Mouse (Mus musculus) embryonic facial prominence, embryonic 10.5 days (tissue): ENCODE data around the gene Olfr982. TPM values are rescaled to one million over a fixed set of nuclear protein-coding genes. Genes with fewer than 3 reads are reported as not detected.

Experiments
- DNase-seq: peaks from one replicate; pipeline ENCODE4 v3.0.0-alpha.2; 2017; ENCODE audit warnings: low spot score
- H3K27ac ChIP-seq: fragments of 300-500 bp; sonication (generic); replicated peaks from 2 replicates; pipeline ENCODE4 v1.5.1; 2016; ENCODE audit warnings: mild to moderate bottlenecking
- H3K27me3 ChIP-seq: fragments of 300-500 bp; sonication (generic); replicated peaks from 2 replicates; pipeline ENCODE4 v1.6.1; 2016; ENCODE audit warnings: low read depth, mild to moderate bottlenecking; ENCODE audit not compliant: poor library complexity, severe bottlenecking
- H3K36me3 ChIP-seq: fragments of 300-500 bp; sonication (generic); replicated peaks from 2 replicates; pipeline ENCODE4 v1.6.1; 2016; ENCODE audit warnings: mild to moderate bottlenecking, moderate library complexity
- H3K4me1 ChIP-seq: fragments of 300-500 bp; sonication (generic); 2 replicates; pipeline ENCODE4 v1.6.1; 2016
- H3K4me3 ChIP-seq: fragments of 300-500 bp; sonication (generic); 2 replicates; pipeline ENCODE4 v1.5.1; 2016; ENCODE audit warnings: mild to moderate bottlenecking, moderate library complexity
- H3K9me3 ChIP-seq: fragments of 300-500 bp; sonication (generic); 2 replicates; pipeline ENCODE4 v1.6.1; 2016; ENCODE audit warnings: mild to moderate bottlenecking
- WGBS: fragments of 180-500 bp; shearing (Covaris S2); methylation state at CpG from one replicate; pipeline ENCODE4 v1.1.7; 2016; 5-methylcytosine and 5-hydroxymethylcytosine counted together
- polyA plus RNA-seq: library from polyadenylated mRNA; unstranded; fragments of >200 nt; fragmentation: Nextera tagmentation; extraction: Ambion mirVana; gene quantifications from 2 replicates; pipeline ENCODE4 v1.2.1, GENCODE M21; 2016

Olfr982 gene
- not detected in 2 replicates for polyA plus RNA-seq

DNA sequence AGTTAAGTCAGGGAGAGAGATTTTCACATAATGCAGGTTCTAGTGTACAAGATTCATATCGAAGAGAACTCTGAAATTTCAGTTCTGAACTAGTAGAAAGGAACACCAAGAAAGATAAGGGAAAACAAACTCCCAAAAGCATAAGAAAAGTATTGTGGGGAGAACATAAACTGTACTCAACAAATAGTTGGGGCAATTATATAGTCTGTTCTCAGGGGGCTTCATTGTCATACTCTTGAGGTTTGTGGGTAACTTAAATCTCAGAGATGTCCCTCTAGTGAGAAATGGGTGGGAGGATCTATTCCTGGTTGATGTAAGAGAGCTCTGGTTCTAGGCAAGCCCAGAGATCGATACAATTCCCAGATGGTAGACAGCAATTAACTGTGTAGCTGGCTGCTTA, at the start of gene Olfr982:
TSS of gene Olfr982 (plus strand) at position 301 of the 400 bp plus-strand sequence.
- Histone ChIP-seq H3K4me3 (no peak within 1 kb of the TSS), H3K27ac (no peak within 1 kb of the TSS), H3K9me3 (no peaks in the 10 kb centered on the region), H3K27me3 (no peaks in the 10 kb centered on the region), H3K4me1 (no peaks in the 10 kb centered on the region), H3K36me3 (no peaks in the 10 kb centered on the region)
- no peak for DNase-seq
- WGBS = 82% methylated on average over 2 of the region's 2 CpGs

DNA sequence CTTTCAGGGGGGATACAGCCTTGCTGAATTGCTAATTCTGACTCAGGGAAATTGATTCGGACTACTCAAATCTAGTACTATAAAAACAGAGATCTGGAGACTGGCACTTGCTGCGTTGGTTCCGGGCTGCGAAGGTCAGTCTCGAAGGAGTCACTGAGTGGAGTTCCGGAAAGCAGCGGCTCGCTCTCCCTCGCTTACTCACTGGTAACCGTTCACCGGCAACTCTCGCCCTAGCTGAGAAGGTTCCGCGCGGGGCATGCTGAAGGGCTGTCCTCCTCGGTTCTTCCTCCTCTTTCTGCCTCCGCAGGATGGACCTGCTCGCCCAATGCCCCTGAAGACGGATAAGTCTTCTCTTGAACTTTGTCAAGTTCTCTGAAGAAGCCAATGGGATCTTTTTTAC, 23.5 kb upstream of the Olfr982 start:
- no peaks in the 10 kb centered on the region for H3K9me3 ChIP-seq
- H3K27me3 ChIP-seq = no peaks in the 10 kb centered on the region
- H3K36me3 ChIP-seq = no peaks in the 10 kb centered on the region
- no peak for DNase-seq
- no peak overlapping the region for H3K4me3 ChIP-seq
- WGBS = 90% methylated on average over 19 of the region's 19 CpGs
- H3K4me1 ChIP-seq = no peaks in the 10 kb centered on the region
- no peak overlapping the region for H3K27ac ChIP-seq

DNA sequence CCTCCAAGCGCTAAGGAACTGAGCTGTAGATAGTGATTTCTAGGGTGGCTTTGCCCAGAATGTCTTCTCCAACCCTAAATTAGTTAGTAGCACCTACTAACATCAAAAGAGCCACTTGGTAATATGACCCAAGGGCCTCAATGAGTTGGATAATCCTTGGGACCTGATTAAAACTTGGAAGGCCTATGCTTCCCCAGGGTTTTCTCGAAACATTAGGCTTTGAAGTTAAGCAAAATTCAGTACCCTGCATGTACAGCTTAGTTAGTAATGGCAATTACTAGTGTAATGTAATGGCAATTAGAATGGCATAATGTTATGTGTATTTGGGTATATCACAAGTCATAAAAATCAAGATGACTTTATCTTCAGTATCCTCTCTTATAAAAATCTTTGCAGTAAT, 19.9 kb downstream of the Olfr982 start, which contains the start of gene Olfr983:
TSS of gene Olfr983 (minus strand) at position 101 of the 400 bp plus-strand sequence.
- no peak for DNase-seq
- H3K4me1 ChIP-seq = no peaks in the 10 kb centered on the region
- no peaks in the 10 kb centered on the region for H3K36me3 ChIP-seq
- no peaks in the 10 kb centered on the region for H3K9me3 ChIP-seq
- H3K27me3 ChIP-seq = no peaks in the 10 kb centered on the region
- 83% methylated on average over 2 of the region's 2 CpGs for WGBS
- H3K4me3 ChIP-seq = no peak within 1 kb of the TSS
- H3K27ac ChIP-seq = no peak within 1 kb of the TSS

DNA sequence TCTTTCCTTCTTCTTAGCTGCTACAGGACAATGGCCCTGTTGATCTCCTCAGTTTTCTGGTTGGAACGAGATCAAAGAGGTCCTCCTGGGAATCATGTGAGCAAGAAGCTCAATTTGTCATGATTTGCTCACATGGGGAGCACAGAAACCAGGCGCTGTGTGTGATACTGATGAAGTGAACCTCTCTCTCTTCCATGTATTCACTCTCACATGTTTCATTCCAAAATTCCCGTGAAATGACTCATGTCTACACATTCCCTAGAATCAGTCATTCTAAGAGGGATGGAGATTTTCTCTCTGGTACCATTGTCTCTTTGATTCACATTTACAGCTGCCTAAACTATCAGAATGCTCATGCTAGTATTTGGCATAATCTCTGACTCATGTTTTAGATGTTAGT, 21.1 kb downstream of the Olfr982 start:
- DNase-seq = no peak
- Histone ChIP-seq H3K4me3 (no peak overlapping the region), H3K9me3 (no peaks in the 10 kb centered on the region), H3K36me3 (no peaks in the 10 kb centered on the region), H3K27ac (no peak overlapping the region), H3K27me3 (no peaks in the 10 kb centered on the region), H3K4me1 (no peaks in the 10 kb centered on the region)
- WGBS = 52% methylated on average over 3 of the region's 3 CpGs

DNA sequence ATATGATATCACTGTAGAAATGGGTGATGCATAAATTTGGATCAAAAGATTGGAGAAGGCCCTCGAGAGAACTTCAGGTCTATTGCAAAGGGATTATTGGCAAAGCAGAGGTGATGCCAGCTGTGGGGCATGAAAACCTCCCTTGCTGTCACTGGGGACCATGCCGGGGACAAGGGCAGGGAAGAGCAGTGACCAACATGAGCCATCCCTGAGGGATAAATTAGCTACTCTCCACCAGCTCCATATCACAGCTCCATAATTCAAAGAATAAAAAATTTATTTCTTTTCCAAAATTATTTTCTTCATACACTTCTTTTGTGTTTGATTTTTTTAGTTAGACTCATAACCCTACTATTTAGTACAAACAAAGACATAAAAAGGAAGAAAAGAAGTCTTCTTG, 40.5 kb downstream of the Olfr982 start, which contains the start of gene Olfr984:
TSS of gene Olfr984 (minus strand) at position 101 of the 400 bp plus-strand sequence.
- H3K9me3 ChIP-seq = no peaks in the 10 kb centered on the region
- H3K4me1 ChIP-seq = peaks cover 3% of the 10 kb centered on the region; the same call in 1 of the 2 replicates
- no peak within 1 kb of the TSS for H3K4me3 ChIP-seq
- DNase-seq = no peak
- no peak within 1 kb of the TSS for H3K27ac ChIP-seq
- WGBS = 83% methylated on average over 2 of the region's 2 CpGs
- H3K36me3 ChIP-seq = no peaks in the 10 kb centered on the region
- H3K27me3 ChIP-seq = no peaks in the 10 kb centered on the region

DNA sequence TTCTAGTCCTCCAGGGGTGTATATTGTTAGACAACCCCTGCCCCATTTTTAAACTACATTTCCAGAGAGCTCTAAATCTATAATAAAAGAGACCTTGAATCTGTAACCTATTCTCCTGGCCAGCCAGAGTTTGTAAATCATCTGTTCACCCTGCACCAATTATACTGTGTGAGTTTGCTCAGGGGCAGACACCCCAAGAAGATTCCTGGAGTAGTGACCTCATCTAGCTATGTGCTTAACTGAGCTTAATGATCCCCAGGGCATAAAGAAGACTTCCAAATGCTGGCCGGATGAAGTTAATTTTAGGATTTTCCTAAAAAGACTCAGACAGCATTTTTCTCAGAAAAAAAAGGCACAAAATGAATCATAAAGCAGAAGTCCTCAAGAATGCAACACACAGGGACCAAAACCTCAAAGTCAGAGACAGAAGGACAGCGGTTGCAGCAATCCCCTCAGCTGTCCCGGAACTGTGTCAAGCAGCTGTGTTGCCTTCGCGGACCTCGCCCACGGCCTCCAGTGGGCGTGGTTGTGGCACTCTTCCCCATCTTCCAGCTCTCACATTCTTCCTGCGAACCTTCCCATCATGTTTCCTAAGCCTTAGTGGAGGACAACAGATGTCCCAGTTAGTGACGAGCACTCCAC, 43.1 kb downstream of the Olfr982 start:
- no peak for DNase-seq
- Histone ChIP-seq H3K27me3 (no peaks in the 10 kb centered on the region), H3K36me3 (no peaks in the 10 kb centered on the region), H3K27ac (no peak overlapping the region), H3K4me3 (no peak overlapping the region), H3K9me3 (no peaks in the 10 kb centered on the region), H3K4me1 (peaks cover 3% of the 10 kb centered on the region; the same call in 1 of the 2 replicates)
- 63% methylated on average over 10 of the region's 10 CpGs for WGBS

DNA sequence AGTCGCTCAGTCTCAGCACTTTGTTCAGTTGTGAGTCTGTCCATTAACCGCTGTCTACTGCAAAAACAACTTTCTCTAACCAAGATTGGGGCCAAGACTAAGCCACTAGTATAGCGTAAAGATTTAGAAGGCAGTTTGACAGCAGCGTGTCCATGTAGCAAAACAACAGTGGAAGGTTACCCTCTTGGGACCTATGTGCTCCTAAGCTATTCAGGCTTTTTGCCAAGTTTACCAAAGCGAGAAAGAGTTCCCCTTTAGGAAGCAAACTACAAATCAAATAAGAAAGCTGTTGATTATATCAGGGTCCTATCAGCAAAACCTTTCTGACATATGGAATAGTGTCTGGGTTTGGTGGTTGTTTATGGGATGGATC, 43.6 kb downstream of the Olfr982 start:
- H3K27me3 ChIP-seq = no peaks in the 10 kb centered on the region
- no peaks in the 10 kb centered on the region for H3K9me3 ChIP-seq
- H3K4me1 ChIP-seq = peaks cover 3% of the 10 kb centered on the region; the same call in 1 of the 2 replicates
- no peak for DNase-seq
- H3K36me3 ChIP-seq = no peaks in the 10 kb centered on the region
- H3K4me3 ChIP-seq = no peak overlapping the region
- no peak overlapping the region for H3K27ac ChIP-seq
- WGBS = 87% methylated on average over 5 of the region's 5 CpGs

Other genes starting within 250 kb of the Olfr982 start
- not detected in 2 replicates for gene Olfr971, start 237.0 kb upstream of the Olfr982 start, polyA plus RNA-seq
- gene Olfr972, start 207.4 kb upstream of the Olfr982 start, polyA plus RNA-seq = not detected in 2 replicates
- not detected in 2 replicates for gene Olfr229, start 166.5 kb upstream of the Olfr982 start, polyA plus RNA-seq
- not detected in 2 replicates for gene Olfr974, start 136.3 kb upstream of the Olfr982 start, polyA plus RNA-seq
- 0.05 TPM in 1 of 2 replicates, not detected in the other for gene Olfr975, start 121.8 kb upstream of the Olfr982 start, polyA plus RNA-seq
- not detected in 2 replicates for gene Olfr976, start 112.7 kb upstream of the Olfr982 start, polyA plus RNA-seq
- gene Olfr978, start 81.7 kb upstream of the Olfr982 start, polyA plus RNA-seq = not detected in 2 replicates
- not detected in 2 replicates for gene Olfr979, start 70.4 kb upstream of the Olfr982 start, polyA plus RNA-seq
- not detected in 2 replicates for gene Olfr980, start 64.2 kb upstream of the Olfr982 start, polyA plus RNA-seq
- not detected in 2 replicates for gene Olfr981, start 52.4 kb upstream of the Olfr982 start, polyA plus RNA-seq
- gene Olfr983, start 19.8 kb downstream of the Olfr982 start, polyA plus RNA-seq = not detected in 2 replicates
- gene Olfr984, start 40.4 kb downstream of the Olfr982 start, polyA plus RNA-seq = not detected in 2 replicates
- not detected in 2 replicates for gene Olfr985, start 56.4 kb downstream of the Olfr982 start, polyA plus RNA-seq
- not detected in 2 replicates for gene Tmem225, start 74.3 kb downstream of the Olfr982 start, polyA plus RNA-seq
- gene Olfr986, start 107.1 kb downstream of the Olfr982 start, polyA plus RNA-seq = not detected in 2 replicates
- 6.6 and 7.8 TPM in 2 replicates for gene Zfp202, start 118.5 kb downstream of the Olfr982 start, polyA plus RNA-seq
- gene Scn3b, start 195.4 kb downstream of the Olfr982 start, polyA plus RNA-seq = 2.2 and 2.7 TPM in 2 replicates